Mouse (Mus musculus) spleen, postnatal 36 days (tissue): ENCODE results near the gene Chn2.

Experiments
- DNase-seq, 2 experiments: peaks; one replicate each; pipeline ENCODE4 v3.0.0; 2022; ENCODE audit warnings: low spot score in 2 of 2, mixed read lengths in 1 of 2

Chn2 gene

DNA sequence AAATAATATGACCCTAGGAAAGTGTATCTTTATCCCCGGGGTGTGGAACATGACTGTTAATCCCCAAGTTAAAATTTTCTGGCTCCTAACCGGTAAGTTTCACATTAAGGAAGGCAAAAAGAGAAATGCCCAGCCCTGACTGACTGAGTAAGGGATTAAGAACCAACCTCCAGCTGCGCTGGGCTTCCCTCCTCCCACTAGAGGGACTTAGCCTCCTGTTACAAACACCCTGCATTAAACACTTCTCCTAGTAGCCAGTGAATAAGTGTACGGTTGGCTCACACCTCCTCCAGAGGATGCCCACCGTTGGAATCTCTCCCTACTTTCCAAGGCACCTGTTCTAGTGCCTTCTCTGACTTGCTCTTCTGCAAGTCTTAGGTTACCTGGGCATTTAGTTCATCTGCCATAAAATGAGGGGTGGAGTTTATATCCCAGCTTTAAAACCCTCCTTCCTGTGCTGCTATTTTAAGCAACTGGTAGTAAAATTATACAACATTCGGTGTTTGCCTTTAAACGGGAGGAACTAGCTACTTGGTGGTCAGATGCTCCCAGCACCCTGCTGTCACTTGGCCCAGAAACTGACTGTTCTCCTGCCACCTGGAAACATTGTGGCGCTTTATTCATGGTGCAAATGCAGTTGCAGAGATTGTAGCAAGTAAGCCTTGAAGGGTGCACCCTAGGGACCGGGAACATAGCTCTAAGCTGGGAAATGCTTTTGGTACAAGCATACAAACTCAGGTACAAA is 294.5 kb downstream of the Chn2 start:
- no peak for DNase-seq

GRCm38 (mm10) chr6:54337321-54337720 is 298.0 kb downstream of the Chn2 start:
- DNase-seq = no peak

DNA sequence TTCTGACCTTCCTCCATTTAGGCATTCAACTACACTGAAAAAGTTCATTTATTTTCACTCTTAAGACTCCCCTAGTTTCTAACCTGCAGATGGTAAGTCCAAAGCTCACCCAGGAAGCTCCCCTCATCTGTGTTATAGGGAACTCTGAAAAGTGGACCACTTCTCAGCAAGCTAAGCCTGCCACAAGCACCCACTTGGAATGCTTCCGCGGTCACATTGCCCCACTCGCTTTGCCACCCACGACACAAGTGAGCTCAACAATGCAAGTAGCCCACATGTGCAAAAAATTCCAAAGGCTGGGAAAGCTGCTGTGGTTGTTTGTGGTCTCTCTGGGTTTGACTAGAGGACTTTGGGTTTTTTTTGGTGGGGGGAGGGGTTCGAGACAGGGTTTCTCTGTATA is 301.8 kb downstream of the Chn2 start:
- no peak for DNase-seq

GRCm38 (mm10) chr6:54342223-54342622 is 302.9 kb downstream of the Chn2 start:
- no peak for DNase-seq
